Mouse (Mus musculus): ENCODE results near the gene Olfr1093. TPM values are rescaled to one million over a fixed set of nuclear protein-coding genes. Genes with fewer than 3 reads are reported as not detected.

Gene Olfr1093
- polyA plus RNA-seq (2015; fragmentation: Nextera tagmentation; extraction: Ambion mirVana) = not detected in 2 replicates

DNA sequence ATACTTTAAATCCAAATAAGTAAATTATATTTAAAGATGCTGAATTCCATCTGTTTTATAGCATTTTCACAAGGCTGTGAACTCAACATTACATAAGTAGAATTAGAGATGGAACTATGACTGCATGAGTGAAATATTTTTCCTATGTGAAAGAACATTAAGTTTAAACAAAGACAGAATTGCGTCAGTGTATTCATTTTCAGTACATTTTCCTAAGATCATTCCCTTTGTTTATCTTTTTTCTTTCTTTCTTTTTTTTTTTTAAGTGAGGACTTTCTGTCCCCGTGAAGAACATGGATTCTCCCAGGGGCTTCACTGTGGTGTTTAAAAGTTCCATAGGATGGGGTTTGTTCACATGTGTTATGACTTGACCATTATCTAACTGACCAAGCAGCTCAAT, at the start of gene Olfr1093:
TSS of gene Olfr1093 (plus strand) at position 301 of the 400 bp plus-strand sequence.
- Histone ChIP-seq H3K27ac (ENCODE audit: low read length) (no peak within 1 kb of the TSS), H3K27me3 (ENCODE audit: insufficient read depth, low read length) (no peaks in the 10 kb centered on the region), H3K9me3 (ENCODE audit: low read length) (no peaks in the 10 kb centered on the region), H3K4me1 (ENCODE audit: insufficient read depth, low read length) (no peaks in the 10 kb centered on the region), H3K4me3 (ENCODE audit: low read length) (no peak within 1 kb of the TSS), H3K4me2 (replicated peaks; ENCODE audit: low read depth, low read length) (no peak within 1 kb of the TSS), H3K36me3 (ENCODE audit: insufficient read depth, low read length) (no peaks in the 10 kb centered on the region), H3K9ac (replicated peaks; ENCODE audit: low read length) (no peak within 1 kb of the TSS)
- 79% methylated on average over 2 of the region's 2 CpGs for WGBS
- no peak for ATAC-seq (ENCODE audit: low FRiP score, low TSS enrichment)

DNA sequence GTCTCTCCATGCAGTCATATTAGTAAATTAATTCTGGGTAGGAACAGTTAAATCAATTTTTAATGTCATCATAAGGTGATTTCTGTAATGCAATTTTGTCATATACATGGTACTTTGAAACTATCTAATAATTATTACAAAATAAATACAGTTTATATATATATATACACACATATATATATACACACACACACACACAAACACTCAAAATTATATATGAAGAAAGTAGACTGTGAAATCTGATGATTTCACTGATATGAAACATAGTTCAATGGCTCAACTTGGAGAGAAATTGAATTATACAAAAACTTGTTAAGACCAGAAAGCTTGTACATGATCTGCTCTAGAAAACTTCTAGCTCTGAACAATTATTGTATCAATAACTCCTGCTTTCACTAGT, 48.7 kb upstream of the Olfr1093 start, which contains the start of gene Olfr1089:
TSS of gene Olfr1089 (minus strand) at position 101 of the 400 bp plus-strand sequence.
- H3K27ac ChIP-seq (ENCODE audit: low read length) = no peak within 1 kb of the TSS
- H3K4me3 ChIP-seq (ENCODE audit: low read length) = no peak within 1 kb of the TSS
- no peak within 1 kb of the TSS for H3K4me2 ChIP-seq (replicated peaks; ENCODE audit: low read depth, low read length)
- ATAC-seq (ENCODE audit: low FRiP score, low TSS enrichment) = no peak
- H3K36me3 ChIP-seq (ENCODE audit: insufficient read depth, low read length) = no peaks in the 10 kb centered on the region
- H3K4me1 ChIP-seq (ENCODE audit: insufficient read depth, low read length) = no peaks in the 10 kb centered on the region
- no peaks in the 10 kb centered on the region for H3K27me3 ChIP-seq (ENCODE audit: insufficient read depth, low read length)
- H3K9me3 ChIP-seq (ENCODE audit: low read length) = no peaks in the 10 kb centered on the region
- H3K9ac ChIP-seq (replicated peaks; ENCODE audit: low read length) = no peak within 1 kb of the TSS

DNA sequence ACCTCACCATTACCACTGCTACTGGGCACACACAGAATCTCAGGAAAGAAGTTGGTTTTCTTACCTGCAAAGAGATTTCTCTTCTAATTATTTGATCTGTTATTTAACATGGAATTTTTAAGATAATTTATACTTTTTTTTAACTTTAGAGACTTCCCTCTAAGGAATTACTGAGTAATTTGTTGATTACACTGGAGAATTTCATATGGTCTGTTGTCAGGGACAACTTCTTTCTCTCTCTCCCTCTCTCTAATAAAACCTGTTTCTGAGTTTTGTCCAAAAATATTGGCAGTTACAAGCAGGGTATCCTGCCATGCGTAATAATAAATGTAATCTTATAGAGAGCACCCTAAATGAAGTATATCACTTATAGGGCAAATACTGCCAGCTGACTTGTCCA, 23.4 kb upstream of the Olfr1093 start, which contains the start of gene Olfr1090:
TSS of gene Olfr1090 (minus strand) at position 101 of the 400 bp plus-strand sequence.
- Histone ChIP-seq H3K9ac (replicated peaks; ENCODE audit: low read length) (no peak within 1 kb of the TSS), H3K9me3 (ENCODE audit: low read length) (no peaks in the 10 kb centered on the region), H3K36me3 (ENCODE audit: insufficient read depth, low read length) (no peaks in the 10 kb centered on the region), H3K27ac (ENCODE audit: low read length) (no peak within 1 kb of the TSS), H3K4me1 (ENCODE audit: insufficient read depth, low read length) (no peaks in the 10 kb centered on the region), H3K4me3 (ENCODE audit: low read length) (no peak within 1 kb of the TSS), H3K4me2 (replicated peaks; ENCODE audit: low read depth, low read length) (no peak within 1 kb of the TSS), H3K27me3 (ENCODE audit: insufficient read depth, low read length) (no peaks in the 10 kb centered on the region)
- no peak for ATAC-seq (ENCODE audit: low FRiP score, low TSS enrichment)
- 91% methylated on average over 1 of the region's 1 CpGs for WGBS

DNA sequence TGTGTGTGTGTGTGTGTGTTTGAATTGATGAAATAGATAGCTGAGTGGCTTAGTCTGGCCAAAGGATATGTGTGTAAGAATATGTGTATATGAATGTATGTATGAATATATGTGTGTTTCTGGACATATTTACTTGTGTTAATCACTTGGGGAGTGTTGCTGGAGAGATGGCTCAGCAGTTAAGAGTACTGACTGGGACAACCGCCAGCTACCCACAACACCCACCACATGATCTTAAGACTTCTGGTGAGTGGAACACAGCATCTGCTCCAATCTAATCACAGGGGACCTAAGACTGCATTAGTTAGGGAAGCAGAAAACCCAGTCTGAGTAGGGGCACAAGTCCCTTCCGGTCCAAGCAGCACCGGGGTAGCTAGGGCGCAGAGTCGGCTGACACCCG, 21.2 kb upstream of the Olfr1093 start:
- Histone ChIP-seq H3K4me2 (replicated peaks; ENCODE audit: low read depth, low read length) (no peak overlapping the region), H3K4me1 (ENCODE audit: insufficient read depth, low read length) (no peaks in the 10 kb centered on the region), H3K27me3 (ENCODE audit: insufficient read depth, low read length) (no peaks in the 10 kb centered on the region), H3K4me3 (ENCODE audit: low read length) (no peak overlapping the region), H3K9ac (replicated peaks; ENCODE audit: low read length) (no peak overlapping the region), H3K9me3 (ENCODE audit: low read length) (no peaks in the 10 kb centered on the region), H3K36me3 (ENCODE audit: insufficient read depth, low read length) (no peaks in the 10 kb centered on the region), H3K27ac (ENCODE audit: low read length) (no peak overlapping the region)
- no peak for ATAC-seq (ENCODE audit: low FRiP score, low TSS enrichment)
- 94% methylated on average over 6 of the region's 6 CpGs for WGBS

DNA sequence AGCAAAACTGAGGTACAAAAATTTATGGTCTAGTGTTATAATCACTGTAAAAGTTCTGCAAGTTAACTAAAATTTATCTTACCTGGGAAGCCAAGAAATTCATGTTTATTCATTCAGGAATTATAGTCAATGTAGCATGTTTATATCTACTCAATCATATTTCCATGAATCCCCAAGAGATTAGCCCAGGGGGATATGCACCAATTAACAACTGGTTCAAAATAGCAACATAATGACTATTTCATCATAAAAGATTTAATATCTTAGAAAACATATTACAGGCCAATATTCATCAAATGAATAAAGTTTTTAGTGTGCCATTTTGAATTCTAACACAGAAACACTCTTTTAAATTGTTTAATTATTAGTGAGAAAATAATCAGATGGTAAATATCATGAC, 27.6 kb downstream of the Olfr1093 start, which contains the start of gene Olfr141:
TSS of gene Olfr141 (minus strand) at position 101 of the 400 bp plus-strand sequence.
- Histone ChIP-seq H3K4me3 (ENCODE audit: low read length) (no peak within 1 kb of the TSS), H3K27ac (ENCODE audit: low read length) (no peak within 1 kb of the TSS), H3K36me3 (ENCODE audit: insufficient read depth, low read length) (no peaks in the 10 kb centered on the region), H3K9ac (replicated peaks; ENCODE audit: low read length) (no peak within 1 kb of the TSS), H3K4me2 (replicated peaks; ENCODE audit: low read depth, low read length) (no peak within 1 kb of the TSS), H3K27me3 (ENCODE audit: insufficient read depth, low read length) (no peaks in the 10 kb centered on the region), H3K9me3 (ENCODE audit: low read length) (no peaks in the 10 kb centered on the region), H3K4me1 (ENCODE audit: insufficient read depth, low read length) (no peaks in the 10 kb centered on the region)
- ATAC-seq (ENCODE audit: low FRiP score, low TSS enrichment) = no peak

DNA sequence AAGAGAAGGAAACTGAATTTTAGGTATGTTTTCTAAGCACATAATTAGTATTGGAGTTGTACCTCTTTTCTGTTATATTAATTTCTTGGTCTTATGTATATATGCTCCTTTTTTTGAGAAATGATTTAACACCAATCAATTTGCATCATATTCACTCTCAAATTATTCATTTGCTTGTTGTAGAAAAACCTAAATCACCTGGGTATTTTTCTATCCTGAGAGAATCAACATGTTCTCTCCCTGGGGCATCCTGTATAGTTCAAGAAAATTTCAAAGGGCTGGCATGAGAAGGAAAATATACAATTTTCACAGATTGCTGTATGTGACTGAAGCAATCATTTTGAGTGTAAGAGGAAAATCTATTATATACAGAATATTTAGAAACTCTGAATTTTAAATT, 42.1 kb downstream of the Olfr1093 start, which contains the start of gene Olfr1094:
TSS of gene Olfr1094 (plus strand) at position 301 of the 400 bp plus-strand sequence.
- H3K4me1 ChIP-seq (ENCODE audit: insufficient read depth, low read length) = no peaks in the 10 kb centered on the region
- no peaks in the 10 kb centered on the region for H3K36me3 ChIP-seq (ENCODE audit: insufficient read depth, low read length)
- ATAC-seq (ENCODE audit: low FRiP score, low TSS enrichment) = no peak
- no peaks in the 10 kb centered on the region for H3K27me3 ChIP-seq (ENCODE audit: insufficient read depth, low read length)
- H3K27ac ChIP-seq (ENCODE audit: low read length) = no peak within 1 kb of the TSS
- no peak within 1 kb of the TSS for H3K4me3 ChIP-seq (ENCODE audit: low read length)
- no peaks in the 10 kb centered on the region for H3K9me3 ChIP-seq (ENCODE audit: low read length)
- H3K4me2 ChIP-seq (replicated peaks; ENCODE audit: low read depth, low read length) = no peak within 1 kb of the TSS
- no peak within 1 kb of the TSS for H3K9ac ChIP-seq (replicated peaks; ENCODE audit: low read length)

Other genes with a start within 250 kb of the Olfr1093 start
- not detected in 2 replicates for gene Olfr1079, start 240.0 kb upstream of the Olfr1093 start, polyA plus RNA-seq (2015; fragmentation: Nextera tagmentation; extraction: Ambion mirVana)
- gene Olfr1080, start 224.2 kb upstream of the Olfr1093 start, polyA plus RNA-seq (2015; fragmentation: Nextera tagmentation; extraction: Ambion mirVana) = not detected in 2 replicates
- not detected in 2 replicates for gene Olfr1082, start 183.5 kb upstream of the Olfr1093 start, polyA plus RNA-seq (2015; fragmentation: Nextera tagmentation; extraction: Ambion mirVana)
- gene Olfr1084, start 142.8 kb upstream of the Olfr1093 start, polyA plus RNA-seq (2015; fragmentation: Nextera tagmentation; extraction: Ambion mirVana) = not detected in 2 replicates
- not detected in 2 replicates for gene Olfr1085, start 120.5 kb upstream of the Olfr1093 start, polyA plus RNA-seq (2015; fragmentation: Nextera tagmentation; extraction: Ambion mirVana)
- gene Olfr1086, start 102.4 kb upstream of the Olfr1093 start, polyA plus RNA-seq (2015; fragmentation: Nextera tagmentation; extraction: Ambion mirVana) = not detected in 2 replicates
- not detected in 2 replicates for gene Olfr1087, start 84.1 kb upstream of the Olfr1093 start, polyA plus RNA-seq (2015; fragmentation: Nextera tagmentation; extraction: Ambion mirVana)
- gene Olfr1089, start 48.8 kb upstream of the Olfr1093 start, polyA plus RNA-seq (2015; fragmentation: Nextera tagmentation; extraction: Ambion mirVana) = not detected in 2 replicates
- not detected in 2 replicates for gene Olfr1090, start 23.5 kb upstream of the Olfr1093 start, polyA plus RNA-seq (2015; fragmentation: Nextera tagmentation; extraction: Ambion mirVana)
- gene Olfr141, start 27.5 kb downstream of the Olfr1093 start, polyA plus RNA-seq (2015; fragmentation: Nextera tagmentation; extraction: Ambion mirVana) = not detected in 2 replicates
- not detected in 2 replicates for gene Olfr1094, start 42.2 kb downstream of the Olfr1093 start, polyA plus RNA-seq (2015; fragmentation: Nextera tagmentation; extraction: Ambion mirVana)
- not detected in 2 replicates for gene Olfr1095, start 69.2 kb downstream of the Olfr1093 start, polyA plus RNA-seq (2015; fragmentation: Nextera tagmentation; extraction: Ambion mirVana)
- gene Gm13723, start 92.3 kb downstream of the Olfr1093 start, polyA plus RNA-seq (2015; fragmentation: Nextera tagmentation; extraction: Ambion mirVana) = not detected in 2 replicates
- gene Olfr1097, start 109.7 kb downstream of the Olfr1093 start, polyA plus RNA-seq (2015; fragmentation: Nextera tagmentation; extraction: Ambion mirVana) = not detected in 2 replicates
- gene Olfr1098, start 142.1 kb downstream of the Olfr1093 start, polyA plus RNA-seq (2015; fragmentation: Nextera tagmentation; extraction: Ambion mirVana) = not detected in 2 replicates
- gene Olfr1099, start 178.2 kb downstream of the Olfr1093 start, polyA plus RNA-seq (2015; fragmentation: Nextera tagmentation; extraction: Ambion mirVana) = not detected in 2 replicates
- gene Olfr1100, start 197.5 kb downstream of the Olfr1093 start, polyA plus RNA-seq (2015; fragmentation: Nextera tagmentation; extraction: Ambion mirVana) = not detected in 2 replicates
- not detected in 2 replicates for gene Olfr1101, start 208.7 kb downstream of the Olfr1093 start, polyA plus RNA-seq (2015; fragmentation: Nextera tagmentation; extraction: Ambion mirVana)
- gene Olfr1102, start 215.9 kb downstream of the Olfr1093 start, polyA plus RNA-seq (2015; fragmentation: Nextera tagmentation; extraction: Ambion mirVana) = not detected in 2 replicates
- not detected in 2 replicates for gene Olfr1104, start 244.6 kb downstream of the Olfr1093 start, polyA plus RNA-seq (2015; fragmentation: Nextera tagmentation; extraction: Ambion mirVana)